Mouse (Mus musculus): Measurements from ENCODE around the gene Tmem213.

- no peak for TF ChIP-seq CTCF (IDR thresholded peaks at IDR 0.05; ENCODE audit: extremely low read depth, insufficient read depth, low read length)
- no peak for TF ChIP-seq POLR2A (IDR thresholded peaks at IDR 0.05; ENCODE audit: extremely low read depth, insufficient read depth, low read length)
Measured at GRCm38 (mm10) chr6:38064621-38065020, 44.4 kb upstream of the Tmem213 start.
